Mouse (Mus musculus) 3T3-L1 (cell line): ENCODE data around the gene Ulk3.
A peak's percentile ranks its signal among the peaks of the same experiment; 100 is the strongest.

ENCODE experiments used
- DNase-seq: peaks from one replicate; pipeline ENCODE4 v3.0.0-alpha.2; 2015; ENCODE audit warnings: low read depth, low spot score

Gene Ulk3

GRCm38 (mm10) chr9:57614786-57615185 lies 25.5 kb downstream of the Ulk3 start:
- peak; percentile 45 for DNase-seq

- no peak for DNase-seq
Measured at GRCm38 (mm10) chr9:57617556-57618169, 28.4 kb downstream of the Ulk3 start.

- peak; percentile 78 for DNase-seq
Measured at GRCm38 (mm10) chr9:57618854-57619253, 29.6 kb downstream of the Ulk3 start.

- DNase-seq = no peak
Measured at GRCm38 (mm10) chr9:57620674-57621073, 31.4 kb downstream of the Ulk3 start, which contains the start of gene Lman1l. TSS of gene Lman1l (minus strand) at chr9:57620774.

GRCm38 (mm10) chr9:57624295-57624694 lies 35.0 kb downstream of the Ulk3 start:
- no peak for DNase-seq

- peak; percentile 82 for DNase-seq
Measured at GRCm38 (mm10) chr9:57625674-57626500, 36.6 kb downstream of the Ulk3 start.

- DNase-seq = no peak
Measured at GRCm38 (mm10) chr9:57627191-57627590, 37.9 kb downstream of the Ulk3 start.

- no peak for DNase-seq
Measured at GRCm38 (mm10) chr9:57627892-57628291, 38.6 kb downstream of the Ulk3 start.

- DNase-seq = no peak
Measured at GRCm38 (mm10) chr9:57628717-57629116, 39.5 kb downstream of the Ulk3 start.

GRCm38 (mm10) chr9:57629118-57629874 lies 40.0 kb downstream of the Ulk3 start:
- DNase-seq = peak; percentile 86

GRCm38 (mm10) chr9:57633481-57634024 lies 44.3 kb downstream of the Ulk3 start:
- peak; percentile 68 for DNase-seq

GRCm38 (mm10) chr9:57637272-57637671 lies 48.0 kb downstream of the Ulk3 start:
- peak; percentile 84 for DNase-seq

- peak; percentile 86 for DNase-seq
Measured at GRCm38 (mm10) chr9:57637741-57638322, 48.6 kb downstream of the Ulk3 start.

GRCm38 (mm10) chr9:57638651-57639459 lies 49.6 kb downstream of the Ulk3 start:
- DNase-seq = no peak

- DNase-seq = no peak
Measured at GRCm38 (mm10) chr9:57639661-57640328, 50.5 kb downstream of the Ulk3 start.

- peak; percentile 83 for DNase-seq
Measured at GRCm38 (mm10) chr9:57640384-57640783, 51.1 kb downstream of the Ulk3 start.

GRCm38 (mm10) chr9:57641022-57641421 lies 51.8 kb downstream of the Ulk3 start:
- no peak for DNase-seq

GRCm38 (mm10) chr9:57641775-57642550 lies 52.7 kb downstream of the Ulk3 start:
- DNase-seq = no peak

GRCm38 (mm10) chr9:57643169-57643855 lies 54.1 kb downstream of the Ulk3 start:
- DNase-seq = no peak
